Comparison of ENCODE assay signal across 10 mouse cellular contexts in genomic region chr14:122477261-122477671, GRCm38 (mm10). TPM values are rescaled to one million over a fixed set of nuclear protein-coding genes. Genes with fewer than 3 reads are reported as not detected.
DNase-seq lines count a peak whose midpoint lies in the region; ATAC-seq and TF ChIP-seq lines count a peak whose summit lies in the region.
"Had no signal": no experiment of that assay in that cellular context is flagged by ENCODE, and none has a peak within 500 bp of the region (broad histone marks: within the 10 kb centered on the region; RNA-seq: fewer than 3 reads in every experiment).

No protein-coding gene starts in this region.

- H3K27ac ChIP-seq in midbrain, embryonic 12.5 days (replicated peaks) = peak overlapping the region; percentile 99
- no peak overlapping the region for H3K27ac ChIP-seq in stomach, postnatal 0 days (replicated peaks)

- DNase-seq in B cell, adult 2 months = peak; percentile 32 to 41
- peak; percentile 46 to 61 for DNase-seq in cerebellum, postnatal 10 days
- peak; percentile 53 for DNase-seq in forelimb bud, embryonic 11.5 days (ENCODE audit: low read depth, low spot score)
- DNase-seq in kidney, postnatal 10 days = no peak
- DNase-seq in stomach, postnatal 0 days (ENCODE audit: low spot score) = no peak
- no peak for DNase-seq in thymus, postnatal 36 days

- H3K4me3 ChIP-seq in midbrain, embryonic 12.5 days = peak overlapping the region; percentile 77
- no peak overlapping the region for H3K4me3 ChIP-seq in stomach, postnatal 0 days (ENCODE audit: low read depth, low read length)

- no peaks in the 10 kb centered on the region for H3K36me3 ChIP-seq in midbrain, embryonic 12.5 days
- H3K36me3 ChIP-seq in stomach, postnatal 0 days (ENCODE audit: control insufficient read depth, insufficient read depth, low read length) = no peaks in the 10 kb centered on the region

- WGBS in midbrain, embryonic 12.5 days = under 1% methylated on average over 20 of the region's 20 CpGs
- WGBS in stomach, postnatal 0 days = 4% methylated on average over 20 of the region's 20 CpGs

- peaks cover 38% of the 10 kb centered on the region for H3K4me1 ChIP-seq in midbrain, embryonic 12.5 days
- H3K4me1 ChIP-seq in stomach, postnatal 0 days (replicated peaks; ENCODE audit: control insufficient read depth, insufficient read depth) = 0 out of 2 replicates have a peak, but pooled peaks cover 3% of the 10 kb centered on the region

- no peak for ATAC-seq in midbrain, embryonic 12.5 days (ENCODE audit: low FRiP score, low read depth)
- ATAC-seq in stomach, postnatal 0 days (ENCODE audit: low FRiP score, low TSS enrichment) = no peak
- ATAC-seq in megakaryocyte, adult 5-6 weeks (ENCODE audit: poor library complexity, severe bottlenecking) = no peak

- no peak for TF ChIP-seq EP300 in stomach, postnatal 0 days (optimal IDR thresholded peaks at IDR 0.05)

- peak overlapping the region; percentile 71 for H3K4me2 ChIP-seq in midbrain, embryonic 12.5 days (replicated peaks)
- H3K4me2 ChIP-seq in stomach, postnatal 0 days (replicated peaks; ENCODE audit: low read depth) = no peak overlapping the region

- peaks cover 75% of the 10 kb centered on the region for H3K27me3 ChIP-seq in midbrain, embryonic 12.5 days
- H3K27me3 ChIP-seq in stomach, postnatal 0 days (ENCODE audit: control insufficient read depth, insufficient read depth, low read length) = peaks cover 43% of the 10 kb centered on the region

- no peaks in the 10 kb centered on the region for H3K9me3 ChIP-seq in midbrain, embryonic 12.5 days
- H3K9me3 ChIP-seq in stomach, postnatal 0 days (ENCODE audit: control insufficient read depth, low read length) = no peaks in the 10 kb centered on the region

- H3K9ac ChIP-seq in midbrain, embryonic 12.5 days (replicated peaks) = peak overlapping the region; percentile 97
- no peak overlapping the region for H3K9ac ChIP-seq in stomach, postnatal 0 days (ENCODE audit: low read length)

- TF ChIP-seq CTCF in stomach, postnatal 0 days (IDR thresholded peaks at IDR 0.05; ENCODE audit: low read depth) = no peak

RNA-seq across cellular contexts. Expression of gene Zic2, which starts 2.0 kb away (rescaled TPM):
- 14.2 and 21.1 TPM in 2 replicates for polyA plus RNA-seq in midbrain, embryonic 12.5 days (2016; fragmentation: Nextera tagmentation; extraction: Ambion mirVana)
- not detected in 2 replicates for polyA plus RNA-seq in stomach, postnatal 0 days (2015; fragmentation: Nextera tagmentation; extraction: Ambion mirVana)
- not detected in 2 replicates for total RNA-seq in megakaryocyte, adult 5-6 weeks (2015)
- total RNA-seq in megakaryocyte, adult 5-6 weeks (2017) = not detected in 2 replicates
- total RNA-seq: hematopoietic stem cell, adult 5-6 weeks had no signal

RNA-seq across cellular contexts. Expression of gene Zic5, which starts 11.8 kb away (rescaled TPM):
- 15.7 and 30.2 TPM in 2 replicates for polyA plus RNA-seq in midbrain, embryonic 12.5 days (2016; fragmentation: Nextera tagmentation; extraction: Ambion mirVana)
- not detected in 2 replicates for polyA plus RNA-seq in stomach, postnatal 0 days (2015; fragmentation: Nextera tagmentation; extraction: Ambion mirVana)
- total RNA-seq in megakaryocyte, adult 5-6 weeks (2015) = not detected in 2 replicates
- total RNA-seq in megakaryocyte, adult 5-6 weeks (2017) = not detected in 2 replicates
- total RNA-seq: hematopoietic stem cell, adult 5-6 weeks had no signal

RNA-seq across cellular contexts. Expression of gene Gm10837, which starts 13.1 kb away (rescaled TPM):
- polyA plus RNA-seq in midbrain, embryonic 12.5 days (2016; fragmentation: Nextera tagmentation; extraction: Ambion mirVana) = 0.31 and 0.68 TPM in 2 replicates
- polyA plus RNA-seq in stomach, postnatal 0 days (2015; fragmentation: Nextera tagmentation; extraction: Ambion mirVana) = not detected in 2 replicates
- total RNA-seq in megakaryocyte, adult 5-6 weeks (2015) = not detected in 2 replicates
- not detected in 2 replicates for total RNA-seq in megakaryocyte, adult 5-6 weeks (2017)
- total RNA-seq: hematopoietic stem cell, adult 5-6 weeks; left cerebral cortex, adult 18-20 months had no signal

RNA-seq across cellular contexts. Expression of gene Gm5089, which starts 26.4 kb away (rescaled TPM):
- polyA plus RNA-seq in midbrain, embryonic 12.5 days (2016; fragmentation: Nextera tagmentation; extraction: Ambion mirVana) = 1.7 and 2.6 TPM in 2 replicates
- polyA plus RNA-seq in stomach, postnatal 0 days (2015; fragmentation: Nextera tagmentation; extraction: Ambion mirVana) = not detected in 2 replicates
- total RNA-seq in megakaryocyte, adult 5-6 weeks (2015) = not detected in 2 replicates
- total RNA-seq in megakaryocyte, adult 5-6 weeks (2017) = not detected in 2 replicates
- total RNA-seq: hematopoietic stem cell, adult 5-6 weeks had no signal

RNA-seq across cellular contexts. Expression of gene Pcca, which starts 56.9 kb away (rescaled TPM):
- polyA plus RNA-seq in midbrain, embryonic 12.5 days (2016; fragmentation: Nextera tagmentation; extraction: Ambion mirVana) = 32.2 and 33.5 TPM in 2 replicates
- polyA plus RNA-seq in stomach, postnatal 0 days (2015; fragmentation: Nextera tagmentation; extraction: Ambion mirVana) = 8.2 and 9.2 TPM in 2 replicates
- total RNA-seq in megakaryocyte, adult 5-6 weeks (2015) = 25.3 and 27.3 TPM in 2 replicates
- 22.8 and 25.4 TPM in 2 replicates for total RNA-seq in megakaryocyte, adult 5-6 weeks (2017)

Comparison
In these comparisons a context has a peak if more than half of its experiments do, and no peak if none do; other contexts are left out.
1. DNase-seq: peak in B cell, adult 2 months (2 of 2), cerebellum, postnatal 10 days (2 of 2) and forelimb bud, embryonic 11.5 days (single experiment); none in kidney, postnatal 10 days (single experiment), stomach, postnatal 0 days (single experiment) and thymus, postnatal 36 days (0 of 2).
2. RNA of gene Zic2, which starts 2.0 kb away (polyA plus RNA-seq): 14.2 to 21.1 TPM in midbrain, embryonic 12.5 days; not detected in stomach, postnatal 0 days; every median in the first group is over 10 times any median in the second.
3. RNA of gene Zic5, which starts 11.8 kb away (polyA plus RNA-seq): 15.7 to 30.2 TPM in midbrain, embryonic 12.5 days; not detected in stomach, postnatal 0 days; every median in the first group is over 10 times any median in the second.